Mouse (Mus musculus) forebrain, embryonic 16.5 days (tissue): Measurements from ENCODE around the gene Samd8. TPM values are rescaled to one million over a fixed set of nuclear protein-coding genes. Genes with fewer than 3 reads are reported as not detected.

Experiments used
- ATAC-seq: fragments of 200-750 bp; cut with Nextera tagmentation; 2 replicates; pipeline ENCODE4 v1.8.0; 2017; ENCODE audit warnings: mild to moderate bottlenecking, moderate library complexity
- H3K27ac ChIP-seq: fragments of 300-500 bp; sonication (generic); 2 replicates; pipeline ENCODE4 v1.5.1; 2014; ENCODE audit warnings: low read length, control low read depth
- H3K27me3 ChIP-seq: fragments of 300-500 bp; sonication (generic); replicated peaks from 2 replicates; pipeline ENCODE4 v1.6.1; 2014; ENCODE audit warnings: low read length; ENCODE audit not compliant: control insufficient read depth, insufficient read depth
- H3K36me3 ChIP-seq: fragments of 300-500 bp; sonication (generic); 2 replicates; pipeline ENCODE4 v1.6.1; 2014; ENCODE audit not compliant: control insufficient read depth, insufficient read depth
- H3K4me1 ChIP-seq: fragments of 300-500 bp; sonication (generic); replicated peaks from 2 replicates; pipeline ENCODE4 v1.6.1; 2014; ENCODE audit warnings: low read length; ENCODE audit not compliant: control insufficient read depth, insufficient read depth
- H3K4me2 ChIP-seq: fragments of 300-500 bp; sonication (generic); 2 replicates; pipeline ENCODE4 v1.6.1; 2014; ENCODE audit warnings: mild to moderate bottlenecking, low read length, control low read depth
- H3K4me3 ChIP-seq: fragments of 300-500 bp; sonication (generic); replicated peaks from 2 replicates; pipeline ENCODE4 v1.5.1; 2014; ENCODE audit warnings: mild to moderate bottlenecking, low read length, control low read depth
- H3K9ac ChIP-seq: fragments of 300-500 bp; sonication (generic); replicated peaks from 2 replicates; pipeline ENCODE4 v1.6.1; 2014; ENCODE audit warnings: low read depth, low read length, control low read depth
- H3K9me3 ChIP-seq: fragments of 300-500 bp; sonication (generic); 2 replicates; pipeline ENCODE4 v1.6.1; 2016; ENCODE audit warnings: low read length; ENCODE audit not compliant: control insufficient read depth
- WGBS: fragments of 180-500 bp; shearing (Covaris S2); extraction: QIAGEN DNeasy Blood & Tissue Kit; methylation state at CpG from one replicate; pipeline ENCODE4 v1.1.7; 2014; 5-methylcytosine and 5-hydroxymethylcytosine counted together
- polyA plus RNA-seq: library from polyadenylated mRNA; unstranded; fragments of >200 nt; fragmentation: Nextera tagmentation; extraction: Ambion mirVana; gene quantifications from 2 replicates; pipeline ENCODE4 v1.2.1, GENCODE M21; 2015

Samd8 gene
- polyA plus RNA-seq, 1 experiment from 2014 or later = 24.6 TPM

DNA sequence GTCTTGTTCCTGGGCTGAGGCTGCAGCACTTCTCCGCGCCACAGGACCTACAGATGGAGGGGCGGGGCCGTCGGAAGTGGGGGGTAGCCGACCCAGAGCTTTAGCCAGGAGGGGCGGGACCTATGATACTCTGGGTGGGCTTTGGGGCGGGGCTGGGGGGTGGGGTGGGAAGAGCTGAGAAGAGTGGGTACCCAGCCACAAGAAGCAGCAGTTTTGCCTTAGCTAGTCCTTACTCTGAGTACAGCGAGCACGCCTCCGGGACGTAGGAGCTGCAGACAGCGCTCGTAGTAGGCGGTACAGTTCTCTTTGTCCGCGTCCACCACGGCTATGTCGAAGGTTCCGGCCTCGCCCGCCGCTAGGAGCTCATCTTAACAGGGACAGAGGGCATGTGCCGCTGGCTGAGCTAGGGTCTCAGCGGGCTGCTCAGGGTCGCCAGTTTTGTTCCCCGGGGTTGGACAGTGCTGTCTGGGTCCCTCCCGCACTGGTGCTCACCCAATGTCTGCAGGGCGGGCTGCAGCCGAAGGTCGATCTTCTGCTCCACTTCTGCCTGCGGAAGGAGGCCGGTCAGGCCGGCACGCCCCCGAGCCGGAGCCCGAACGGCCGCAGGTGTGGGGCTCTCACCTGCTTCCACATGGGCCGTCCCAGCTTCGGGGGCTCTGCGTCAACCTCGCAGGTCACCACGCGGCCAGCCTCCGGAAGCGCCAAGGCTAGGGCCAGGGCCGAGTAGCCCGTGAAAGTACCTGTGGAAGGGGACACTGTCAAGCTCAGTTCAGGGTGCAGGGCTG lies 97.2 kb downstream of the Samd8 start:
- peak overlapping the region; percentile 65 for H3K27ac ChIP-seq
- peak overlapping the region; percentile 72 for H3K9ac ChIP-seq
- H3K9me3 ChIP-seq = no peaks in the 10 kb centered on the region
- H3K36me3 ChIP-seq = peaks cover 13% of the 10 kb centered on the region
- peak; percentile 66 for ATAC-seq
- no peaks in the 10 kb centered on the region for H3K27me3 ChIP-seq
- peak overlapping the region; percentile 59 for H3K4me3 ChIP-seq
- H3K4me1 ChIP-seq = peaks cover 17% of the 10 kb centered on the region
- WGBS = under 1% methylated on average over 50 of the region's 50 CpGs
- H3K4me2 ChIP-seq = peak overlapping the region; percentile 98

Other genes with a start within 250 kb of the Samd8 start
- 0.24 and 0.29 TPM in 2 replicates for gene Dupd1, start 36.0 kb upstream of the Samd8 start, polyA plus RNA-seq
- not detected in 2 replicates for gene Dusp13, start 650 bp downstream of the Samd8 start, polyA plus RNA-seq
- 249 and 260 TPM in 2 replicates for gene Vdac2, start 74.7 kb downstream of the Samd8 start, polyA plus RNA-seq
- 28.1 and 34.9 TPM in 2 replicates for gene Comtd1, start 98.4 kb downstream of the Samd8 start, polyA plus RNA-seq
- gene Zfp503, start 239.1 kb downstream of the Samd8 start, polyA plus RNA-seq = 5.4 and 5.5 TPM in 2 replicates